Mouse (Mus musculus): ENCODE results near the gene A730009L09Rik. TPM values are rescaled to one million over a fixed set of nuclear protein-coding genes. Genes with fewer than 3 reads are reported as not detected.

A730009L09Rik gene
- polyA plus RNA-seq, 1 experiment from 2014 or later: not detected

- Histone ChIP-seq H3K27me3 (ENCODE audit: insufficient read depth, low read length) (no peaks in the 10 kb centered on the region), H3K4me2 (peak overlapping the region; percentile 43), H3K9ac (no peak overlapping the region), H3K4me3 (ENCODE audit: low read depth, low read length) (no peak overlapping the region), H3K36me3 (ENCODE audit: insufficient read depth) (no peaks in the 10 kb centered on the region), H3K4me1 (ENCODE audit: insufficient read depth) (no peaks in the 10 kb centered on the region), H3K27ac (ENCODE audit: low read depth) (no peak overlapping the region), H3K9me3 (ENCODE audit: low read depth, low read length) (no peaks in the 10 kb centered on the region)
- 44% methylated on average over 20 of the region's 20 CpGs for WGBS
- ATAC-seq (ENCODE audit: insufficient read depth) (peak; percentile 29; the same call in 1 of the 2 replicates), DNase-seq (no peak)
- TF ChIP-seq CTCF (IDR thresholded peaks at IDR 0.05; ENCODE audit: low read depth): no peak
These were observed 43.4 kb downstream of the A730009L09Rik start for GRCm38 (mm10) chr16:84558113-84558917.

- Histone ChIP-seq H3K27ac (ENCODE audit: low read depth) (no peak overlapping the region), H3K27me3 (ENCODE audit: insufficient read depth, low read length) (no peaks in the 10 kb centered on the region), H3K36me3 (ENCODE audit: insufficient read depth) (no peaks in the 10 kb centered on the region), H3K9ac (no peak overlapping the region), H3K4me1 (ENCODE audit: insufficient read depth) (no peaks in the 10 kb centered on the region), H3K4me3 (ENCODE audit: low read depth, low read length) (no peak overlapping the region), H3K4me2 (no peak overlapping the region), H3K9me3 (ENCODE audit: low read depth, low read length) (no peaks in the 10 kb centered on the region)
- TF ChIP-seq CTCF (IDR thresholded peaks at IDR 0.05; ENCODE audit: low read depth): peak; percentile 72
- WGBS: 20% methylated on average over 9 of the region's 9 CpGs
- DNase-seq (peak; percentile 63), ATAC-seq (ENCODE audit: insufficient read depth) (no peak)
These were observed 44.8 kb downstream of the A730009L09Rik start for GRCm38 (mm10) chr16:84559569-84560278.

- no peak for DNase-seq
- no peak overlapping the region for H3K27ac ChIP-seq (ENCODE audit: low read depth)
- H3K4me3 ChIP-seq (ENCODE audit: low read depth, low read length): no peak overlapping the region
- ATAC-seq (ENCODE audit: insufficient read depth): no peak
- H3K27me3 ChIP-seq (ENCODE audit: insufficient read depth, low read length): no peaks in the 10 kb centered on the region
- whole genome bisulfite sequencing: 67% methylated on average over 7 of the region's 7 CpGs
- no peaks in the 10 kb centered on the region for H3K36me3 ChIP-seq (ENCODE audit: insufficient read depth)
- H3K9me3 ChIP-seq (ENCODE audit: low read depth, low read length): no peaks in the 10 kb centered on the region
- H3K4me2 ChIP-seq: no peak overlapping the region
- no peaks in the 10 kb centered on the region for H3K4me1 ChIP-seq (ENCODE audit: insufficient read depth)
- H3K9ac ChIP-seq: no peak overlapping the region
- no peak for TF ChIP-seq CTCF (IDR thresholded peaks at IDR 0.05; ENCODE audit: low read depth)
These were observed 45.3 kb downstream of the A730009L09Rik start for GRCm38 (mm10) chr16:84560279-84560602.

Other genes starting within 250 kb of the A730009L09Rik start
- gene Mrpl39, start 220.6 kb downstream of the A730009L09Rik start, polyA plus RNA-seq (2014; fragmentation: Nextera tagmentation; extraction: Ambion mirVana): 47.7 and 49.8 TPM in 2 replicates

Data from lung, embryonic 14.5 days (tissue).